Mouse (Mus musculus) liver, embryonic 13.5 days (tissue): Measurements from ENCODE around the gene Prkn. TPM values are rescaled to one million over a fixed set of nuclear protein-coding genes. Genes with fewer than 3 reads are reported as not detected.
A peak's percentile ranks its signal among the peaks of the same experiment; 100 is the strongest.

ENCODE experiments used
- ATAC-seq: fragments of 200-750 bp; cut with Nextera tagmentation; 2 replicates; pipeline ENCODE4 v1.8.0; 2017; ENCODE audit warnings: low read depth, mild to moderate bottlenecking, moderate number of reproducible peaks, moderate library complexity
- DNase-seq: peaks from one replicate; pipeline ENCODE4 v3.0.0; 2022
- H3K27ac ChIP-seq: fragments of 300-500 bp; sonication (generic); 2 replicates; pipeline ENCODE4 v1.5.1; 2015; ENCODE audit warnings: moderate library complexity, mild to moderate bottlenecking, inconsistent platforms
- H3K27me3 ChIP-seq: fragments of 300-500 bp; sonication (generic); 2 replicates; pipeline ENCODE4 v1.6.1; 2015; ENCODE audit warnings: mild to moderate bottlenecking, inconsistent platforms
- H3K36me3 ChIP-seq: fragments of 300-500 bp; sonication (generic); 2 replicates; pipeline ENCODE4 v1.6.1; 2015; ENCODE audit warnings: mild to moderate bottlenecking, inconsistent platforms
- H3K4me1 ChIP-seq: fragments of 300-500 bp; sonication (generic); replicated peaks from 2 replicates; pipeline ENCODE4 v1.6.1; 2015; ENCODE audit warnings: inconsistent platforms
- H3K4me2 ChIP-seq: fragments of 300-500 bp; sonication (generic); 2 replicates; pipeline ENCODE4 v1.6.1; 2015; ENCODE audit warnings: inconsistent platforms, mild to moderate bottlenecking, moderate library complexity
- H3K4me3 ChIP-seq: fragments of 300-500 bp; sonication (generic); replicated peaks from 2 replicates; pipeline ENCODE4 v1.5.1; 2015; ENCODE audit warnings: mild to moderate bottlenecking, inconsistent platforms
- H3K9ac ChIP-seq: fragments of 300-500 bp; sonication (generic); 2 replicates; pipeline ENCODE4 v1.6.1; 2015; ENCODE audit warnings: mild to moderate bottlenecking, inconsistent platforms
- H3K9me3 ChIP-seq: fragments of 300-500 bp; sonication (generic); replicated peaks from 2 replicates; pipeline ENCODE4 v1.6.1; 2016; ENCODE audit warnings: inconsistent platforms
- WGBS: fragments of 180-500 bp; shearing (Covaris S2); methylation state at CpG from one replicate; pipeline ENCODE4 v1.1.7; 2015; ENCODE audit not compliant: insufficient replicate concordance; 5-methylcytosine and 5-hydroxymethylcytosine counted together
- polyA plus RNA-seq: library from polyadenylated mRNA; unstranded; fragments of >200 nt; fragmentation: Nextera tagmentation; extraction: Ambion mirVana; gene quantifications from 2 replicates; pipeline ENCODE4 v1.2.1, GENCODE M21; 2015

Prkn gene
- polyA plus RNA-seq, 1 experiment from 2014 or later, result 0.43 TPM

- no peaks in the 10 kb centered on the region for H3K36me3 ChIP-seq
Observed at GRCm38 (mm10) chr17:12039188-12039587, 1199.0 kb downstream of the Prkn start.

GRCm38 (mm10) chr17:12039922-12040321, 1199.7 kb downstream of the Prkn start:
- H3K27ac ChIP-seq, result peak overlapping the region; percentile 95
- H3K9ac ChIP-seq, result peak overlapping the region; percentile 76
- H3K4me2 ChIP-seq, result peak overlapping the region; percentile 75
- H3K36me3 ChIP-seq, result no peaks in the 10 kb centered on the region
- ATAC-seq (no peak), DNase-seq (no peak)
- 23% methylated on average over 3 of the region's 3 CpGs for WGBS
- peaks cover 19% of the 10 kb centered on the region for H3K27me3 ChIP-seq
- H3K4me1 ChIP-seq, result peaks cover 71% of the 10 kb centered on the region
- H3K9me3 ChIP-seq, result no peaks in the 10 kb centered on the region
- H3K4me3 ChIP-seq, result no peak overlapping the region

More at GRCm38 (mm10) chr17:12039188-12039587, 1199.0 kb downstream of the Prkn start:
- Histone ChIP-seq H3K4me3 (peak overlapping the region; percentile 48), H3K27ac (peak overlapping the region; percentile 95), H3K27me3 (peaks cover 12% of the 10 kb centered on the region), H3K4me1 (peaks cover 67% of the 10 kb centered on the region), H3K4me2 (peak overlapping the region; percentile 75), H3K9ac (peak overlapping the region; percentile 76), H3K9me3 (no peaks in the 10 kb centered on the region)
- DNase-seq, result peak; percentile 83
- WGBS, result 1% methylated on average over 9 of the region's 9 CpGs
- peak; percentile 10; the same call in 1 of the 2 replicates for ATAC-seq

- Histone ChIP-seq H3K27ac (peak overlapping the region; percentile 7; the same call in 1 of the 2 replicates), H3K4me3 (no peak overlapping the region), H3K4me1 (peaks cover 72% of the 10 kb centered on the region), H3K4me2 (no peak overlapping the region), H3K9ac (peak overlapping the region; percentile 5; the same call in 1 of the 2 replicates), H3K9me3 (no peaks in the 10 kb centered on the region), H3K36me3 (no peaks in the 10 kb centered on the region), H3K27me3 (peaks cover 23% of the 10 kb centered on the region)
- no peak for ATAC-seq
- DNase-seq, result no peak
- WGBS, result 72% methylated on average over 5 of the region's 5 CpGs
Observed at GRCm38 (mm10) chr17:12040546-12040945, 1200.4 kb downstream of the Prkn start.

- no peak overlapping the region for H3K27ac ChIP-seq
- 83% methylated on average over 5 of the region's 5 CpGs for WGBS
- no peak for DNase-seq
Observed at GRCm38 (mm10) chr17:12041091-12041655, 1201.0 kb downstream of the Prkn start.

GRCm38 (mm10) chr17:12042561-12043256, 1202.5 kb downstream of the Prkn start:
- ATAC-seq, result peak; percentile 19; the same call in 1 of the 2 replicates
- Histone ChIP-seq H3K36me3 (no peaks in the 10 kb centered on the region), H3K4me3 (no peak overlapping the region), H3K27ac (no peak overlapping the region), H3K4me2 (no peak overlapping the region), H3K27me3 (peaks cover 34% of the 10 kb centered on the region), H3K9me3 (no peaks in the 10 kb centered on the region), H3K9ac (no peak overlapping the region), H3K4me1 (peaks cover 61% of the 10 kb centered on the region)
- WGBS, result 44% methylated on average over 14 of the region's 14 CpGs
- peak; percentile 70 for DNase-seq

More at GRCm38 (mm10) chr17:12041091-12041655, 1201.0 kb downstream of the Prkn start:
- Histone ChIP-seq H3K36me3 (no peaks in the 10 kb centered on the region), H3K4me3 (no peak overlapping the region), H3K27me3 (peaks cover 30% of the 10 kb centered on the region), H3K4me2 (no peak overlapping the region), H3K9ac (0 out of 2 replicates have a peak overlapping the region, but pooled peaks have one; percentile 5), H3K4me1 (peaks cover 76% of the 10 kb centered on the region), H3K9me3 (no peaks in the 10 kb centered on the region)
- no peak for ATAC-seq

- Histone ChIP-seq H3K4me1 (peaks cover 50% of the 10 kb centered on the region), H3K36me3 (no peaks in the 10 kb centered on the region), H3K4me3 (no peak overlapping the region), H3K4me2 (no peak overlapping the region), H3K9ac (no peak overlapping the region), H3K27ac (no peak overlapping the region), H3K9me3 (no peaks in the 10 kb centered on the region), H3K27me3 (peaks cover 38% of the 10 kb centered on the region)
- DNase-seq (no peak), ATAC-seq (no peak)
- whole genome bisulfite sequencing, result 49% methylated on average over 8 of the region's 8 CpGs
Observed at GRCm38 (mm10) chr17:12044222-12044621, 1204.0 kb downstream of the Prkn start.

- no peak overlapping the region for H3K27ac ChIP-seq
- no peak overlapping the region for H3K9ac ChIP-seq
- ATAC-seq (no peak), DNase-seq (no peak)
- peaks cover 38% of the 10 kb centered on the region for H3K27me3 ChIP-seq
- H3K36me3 ChIP-seq, result no peaks in the 10 kb centered on the region
- no peak overlapping the region for H3K4me2 ChIP-seq
- H3K9me3 ChIP-seq, result no peaks in the 10 kb centered on the region
- H3K4me1 ChIP-seq, result peaks cover 42% of the 10 kb centered on the region
- 64% methylated on average over 5 of the region's 5 CpGs for WGBS
- no peak overlapping the region for H3K4me3 ChIP-seq
Observed at GRCm38 (mm10) chr17:12045861-12046273, 1205.7 kb downstream of the Prkn start.

- WGBS, result 69% methylated on average over 7 of the region's 7 CpGs
- ATAC-seq, result no peak
Observed at GRCm38 (mm10) chr17:12047032-12047431, 1206.8 kb downstream of the Prkn start.

GRCm38 (mm10) chr17:12047523-12047922, 1207.3 kb downstream of the Prkn start:
- H3K9ac ChIP-seq, result no peak overlapping the region
- no peak for ATAC-seq
- H3K4me2 ChIP-seq, result no peak overlapping the region
- no peak overlapping the region for H3K27ac ChIP-seq
- no peaks in the 10 kb centered on the region for H3K9me3 ChIP-seq
- 41% methylated on average over 6 of the region's 6 CpGs for WGBS
- no peak for DNase-seq
- no peak overlapping the region for H3K4me3 ChIP-seq
- no peaks in the 10 kb centered on the region for H3K36me3 ChIP-seq
- peaks cover 27% of the 10 kb centered on the region for H3K4me1 ChIP-seq
- peaks cover 38% of the 10 kb centered on the region for H3K27me3 ChIP-seq

More at GRCm38 (mm10) chr17:12047032-12047431, 1206.8 kb downstream of the Prkn start:
- Histone ChIP-seq H3K9ac (no peak overlapping the region), H3K4me1 (peaks cover 32% of the 10 kb centered on the region), H3K4me2 (no peak overlapping the region), H3K9me3 (no peaks in the 10 kb centered on the region), H3K27ac (no peak overlapping the region), H3K27me3 (peaks cover 38% of the 10 kb centered on the region), H3K4me3 (no peak overlapping the region), H3K36me3 (no peaks in the 10 kb centered on the region)
- no peak for DNase-seq

GRCm38 (mm10) chr17:12048695-12049490, 1208.7 kb downstream of the Prkn start:
- no peak for ATAC-seq

GRCm38 (mm10) chr17:12050261-12050660, 1210.1 kb downstream of the Prkn start:
- no peak overlapping the region for H3K4me3 ChIP-seq
- no peak overlapping the region for H3K4me2 ChIP-seq
- peaks cover 15% of the 10 kb centered on the region for H3K27me3 ChIP-seq
- H3K27ac ChIP-seq, result no peak overlapping the region
- ATAC-seq (no peak), DNase-seq (no peak)
- WGBS, result 70% methylated on average over 5 of the region's 5 CpGs
- no peak overlapping the region for H3K9ac ChIP-seq
- peaks cover 16% of the 10 kb centered on the region for H3K4me1 ChIP-seq
- no peaks in the 10 kb centered on the region for H3K36me3 ChIP-seq
- H3K9me3 ChIP-seq, result no peaks in the 10 kb centered on the region

More at GRCm38 (mm10) chr17:12048695-12049490, 1208.7 kb downstream of the Prkn start:
- 60% methylated on average over 9 of the region's 9 CpGs for WGBS
- Histone ChIP-seq H3K4me1 (peaks cover 21% of the 10 kb centered on the region), H3K27ac (no peak overlapping the region), H3K36me3 (no peaks in the 10 kb centered on the region), H3K27me3 (peaks cover 29% of the 10 kb centered on the region), H3K9me3 (no peaks in the 10 kb centered on the region), H3K4me3 (no peak overlapping the region), H3K9ac (no peak overlapping the region), H3K4me2 (no peak overlapping the region)
- DNase-seq, result no peak
